Mouse (Mus musculus): Measurements from ENCODE around the gene Ints12. TPM values are rescaled to one million over a fixed set of nuclear protein-coding genes. Genes with fewer than 3 reads are reported as not detected.
A peak's percentile ranks its signal among the peaks of the same experiment; 100 is the strongest.

Gene Ints12
- 10 to 100 TPM; 19.8 to 21.9 TPM for polyA plus RNA-seq (2017; shearing (Covaris generic))

GRCm38 (mm10) chr3:133091664-133092273 is at the start of gene Ints12, which contains the start of gene Gstcd:
Ints12 (plus strand) TSS chr3:133091840.
Gstcd (minus strand) TSS chr3:133092033.
- peak; percentile 90 for ATAC-seq

- ATAC-seq, result no peak
Measured at GRCm38 (mm10) chr3:133052068-133052467, 39.6 kb upstream of the Ints12 start.

GRCm38 (mm10) chr3:133075560-133075959 is 16.1 kb upstream of the Ints12 start:
- no peak for ATAC-seq

GRCm38 (mm10) chr3:133082736-133083135 is 8.9 kb upstream of the Ints12 start:
- ATAC-seq, result no peak

- ATAC-seq, result peak; percentile 81
Measured at GRCm38 (mm10) chr3:133085858-133086257, 5.8 kb upstream of the Ints12 start.

- no peak for ATAC-seq
Measured at GRCm38 (mm10) chr3:133090247-133091120, 1.2 kb upstream of the Ints12 start.

- peak; percentile 56 for ATAC-seq
Measured at GRCm38 (mm10) chr3:133091121-133091663, 448 bp upstream of the Ints12 start.

- ATAC-seq, result no peak
Measured at GRCm38 (mm10) chr3:133092274-133092853, 724 bp downstream of the Ints12 start.

- ATAC-seq, result no peak
Measured at GRCm38 (mm10) chr3:133092936-133093335, 1.3 kb downstream of the Ints12 start.

GRCm38 (mm10) chr3:133094305-133094704 is 2.7 kb downstream of the Ints12 start:
- no peak for ATAC-seq

GRCm38 (mm10) chr3:133097936-133098335 is 6.3 kb downstream of the Ints12 start:
- no peak for ATAC-seq

GRCm38 (mm10) chr3:133098336-133098735 is 6.7 kb downstream of the Ints12 start:
- ATAC-seq, result no peak

GRCm38 (mm10) chr3:133098909-133099308 is 7.3 kb downstream of the Ints12 start:
- ATAC-seq, result no peak

- ATAC-seq, result no peak
Measured at GRCm38 (mm10) chr3:133103768-133104167, 12.1 kb downstream of the Ints12 start.

GRCm38 (mm10) chr3:133104436-133104835 is 12.8 kb downstream of the Ints12 start:
- no peak for ATAC-seq

- ATAC-seq, result no peak
Measured at GRCm38 (mm10) chr3:133108731-133109130, 17.1 kb downstream of the Ints12 start.

GRCm38 (mm10) chr3:133109844-133110243 is 18.2 kb downstream of the Ints12 start:
- no peak for ATAC-seq

- no peak for ATAC-seq
Measured at GRCm38 (mm10) chr3:133111741-133112140, 20.1 kb downstream of the Ints12 start.

- ATAC-seq, result no peak
Measured at GRCm38 (mm10) chr3:133113281-133113680, 21.6 kb downstream of the Ints12 start.

- no peak for ATAC-seq
Measured at GRCm38 (mm10) chr3:133131372-133131771, 39.7 kb downstream of the Ints12 start.

- no peak for ATAC-seq
Measured at GRCm38 (mm10) chr3:133132611-133133010, 41.0 kb downstream of the Ints12 start.

- ATAC-seq, result no peak
Measured at GRCm38 (mm10) chr3:133141877-133142276, 50.2 kb downstream of the Ints12 start.

- ATAC-seq, result no peak
Measured at GRCm38 (mm10) chr3:133144511-133145147, 53.0 kb downstream of the Ints12 start.
